Mouse (Mus musculus): ENCODE data around the gene Pgf. TPM values are rescaled to one million over a fixed set of nuclear protein-coding genes. Genes with fewer than 3 reads are reported as not detected.

The Pgf gene
- total RNA-seq (2021): 1 to 10 TPM; 2.4 to 6.2 TPM

DNA sequence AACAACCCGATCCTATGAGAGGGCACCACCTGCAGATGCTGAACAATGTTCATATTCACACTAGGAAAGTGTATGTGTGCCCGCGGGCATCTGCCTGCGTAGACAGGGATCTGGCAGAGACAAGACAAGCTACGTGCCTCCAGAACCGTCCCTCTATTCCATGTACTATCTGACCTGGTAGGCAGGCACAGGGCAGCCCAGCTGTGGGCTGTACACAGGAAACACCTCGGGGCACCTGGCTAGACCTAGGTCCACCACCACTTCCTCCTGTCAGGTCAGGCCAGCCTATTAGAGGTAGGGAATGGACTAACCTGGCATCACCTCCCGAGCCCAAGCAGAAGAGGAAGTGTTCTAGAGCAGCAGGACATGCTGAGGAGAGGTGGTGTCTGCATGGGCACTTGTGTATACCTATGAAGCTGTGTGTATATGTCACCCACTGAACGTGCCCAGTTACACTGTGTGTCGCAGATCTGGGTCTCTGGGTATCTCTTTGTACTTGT lies at the start of gene Pgf:
TSS of gene Pgf (minus strand) at position 51 of the 500 bp plus-strand sequence.
- intact Hi-C loops (cut with DNase I): no loop called here
- no peak for DNase-seq

DNA sequence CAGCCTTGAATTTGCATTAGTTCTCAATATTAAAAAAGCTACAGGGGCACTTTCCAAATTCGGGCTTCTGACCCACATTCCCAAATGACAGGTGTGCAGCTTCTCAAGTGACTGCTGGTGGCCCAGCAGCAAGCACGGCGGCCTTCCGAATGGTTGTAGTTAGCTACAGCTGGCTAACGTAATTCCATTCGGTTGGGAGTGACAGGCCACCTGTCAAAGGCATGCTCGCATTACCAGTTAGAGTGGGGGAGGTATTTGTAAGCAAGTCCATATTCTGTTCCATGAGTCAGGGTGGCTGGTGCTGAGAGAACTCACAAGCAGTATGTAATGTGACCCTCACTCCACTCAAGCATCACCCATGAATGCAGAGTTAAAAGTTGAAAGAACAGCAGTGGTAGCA lies 49.6 kb upstream of the Pgf start:
- intact Hi-C loops (cut with DNase I): loop anchor here (5.0 kb wide), 1 partner anchor 45 kb away; the partner anchor contains the start of gene Mlh3
- no peak for DNase-seq

DNA sequence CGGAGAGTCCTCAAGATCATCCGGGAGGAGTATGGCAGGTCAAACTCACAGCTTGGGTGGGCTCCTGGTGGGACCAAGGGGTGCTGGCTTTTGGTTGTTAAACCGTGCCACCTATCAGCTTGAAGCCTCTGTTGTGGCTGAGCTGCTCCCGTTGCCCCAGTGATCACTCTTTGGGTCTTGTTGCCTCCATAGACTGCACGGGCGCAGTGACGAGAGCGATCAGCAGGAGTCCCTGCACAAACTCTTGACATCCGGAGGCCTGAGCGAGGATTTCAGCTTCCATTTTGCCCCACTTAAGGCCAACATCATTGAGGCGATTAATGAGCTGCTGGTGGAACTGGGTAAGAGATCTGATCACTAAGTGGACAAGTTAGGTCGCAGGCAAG lies 42.3 kb upstream of the Pgf start:
- intact Hi-C loops (cut with DNase I): no loop called here
- peak in 1 of 2 experiments; percentile 28 for DNase-seq

DNA sequence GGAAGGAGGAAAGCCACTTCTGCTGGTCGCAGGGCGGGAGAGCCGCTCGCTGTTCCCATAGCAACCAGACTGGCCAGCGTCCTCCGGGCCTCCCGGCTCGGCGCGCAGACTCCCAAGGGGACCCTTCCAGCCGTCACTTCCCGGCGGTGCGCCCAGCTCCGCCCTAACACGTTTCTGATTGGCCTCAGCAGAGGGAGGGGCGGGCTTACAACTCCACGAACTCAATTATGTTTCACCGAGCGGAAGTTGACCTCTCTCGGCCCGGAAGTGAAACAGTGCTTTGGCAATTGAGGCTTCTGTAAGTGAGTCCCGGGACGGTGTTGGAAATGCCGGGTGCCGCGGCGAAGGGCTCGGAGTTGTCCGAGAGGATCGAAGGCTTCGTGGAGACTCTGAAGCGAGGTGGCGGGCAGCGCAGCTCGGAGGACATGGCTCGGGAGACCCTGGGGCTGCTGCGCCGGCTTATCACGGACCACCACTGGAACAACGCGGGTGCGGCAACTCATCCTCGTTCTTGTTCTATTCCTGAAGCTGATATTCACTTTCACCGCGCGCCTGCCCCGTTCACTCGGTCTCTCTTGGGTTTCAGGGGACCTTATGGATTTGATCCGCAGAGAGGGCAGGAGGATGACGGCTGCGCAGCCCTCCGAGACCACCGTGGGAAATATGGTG lies 41.8 kb upstream of the Pgf start, which contains the start of gene Eif2b2:
TSS of gene Eif2b2 (plus strand) at position 246 of the 669 bp plus-strand sequence.
- peak; percentile 100 for DNase-seq
- intact Hi-C loops (cut with DNase I): no loop called here

DNA sequence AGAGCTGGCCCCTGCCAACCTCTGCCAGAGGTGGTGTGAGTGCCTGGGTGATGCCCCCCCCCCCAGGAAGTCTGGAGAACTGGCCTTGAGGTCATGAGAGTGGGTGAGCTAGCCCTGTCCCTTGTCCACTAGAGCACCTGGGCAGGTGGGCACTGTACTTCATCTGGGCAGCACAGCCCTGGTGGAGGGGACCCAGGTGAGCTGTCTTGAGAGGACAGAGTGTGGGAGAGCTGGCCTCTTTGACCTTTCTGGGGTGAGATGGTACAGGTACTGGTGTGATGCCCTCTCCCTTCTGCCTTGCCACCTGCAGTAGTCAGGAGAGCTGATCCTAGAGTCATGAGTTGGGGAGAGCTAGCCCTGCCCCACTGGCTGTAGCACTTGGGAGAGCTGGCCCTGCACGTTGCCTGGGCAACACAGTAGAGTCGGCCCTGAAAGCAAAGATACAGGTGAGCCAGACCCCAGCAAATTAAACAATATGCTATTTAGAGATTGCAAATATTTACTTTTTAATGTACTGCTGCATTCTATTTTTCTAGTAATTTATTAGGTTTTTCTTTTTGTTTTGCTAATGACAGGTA lies 40.2 kb upstream of the Pgf start:
- intact Hi-C loops (cut with DNase I): no loop called here
- DNase-seq: no peak

DNA sequence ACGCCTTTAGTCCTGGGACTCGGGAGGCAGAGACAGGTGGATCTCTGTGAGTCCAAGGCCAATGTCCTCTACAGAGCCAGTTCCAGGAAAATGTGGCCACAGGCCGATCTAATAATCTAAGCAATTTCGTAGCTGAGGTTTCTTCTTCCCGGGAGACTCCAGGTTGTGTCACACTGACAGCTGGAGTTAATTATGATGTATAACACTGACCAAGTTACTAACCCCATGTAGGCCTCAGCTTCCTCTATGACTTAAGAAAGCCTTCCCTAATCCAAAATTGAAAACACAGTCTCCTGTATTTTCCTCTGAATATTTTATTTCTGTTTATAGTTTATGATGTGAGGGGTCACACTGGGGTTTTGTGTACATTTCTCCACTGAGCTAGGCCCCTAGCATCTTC lies 37.4 kb upstream of the Pgf start:
- intact Hi-C loops (cut with DNase I): loop anchor here (2.0 kb wide), 1 partner anchor 46 kb away; no protein-coding TSS in a partner anchor
- DNase-seq: no peak

DNA sequence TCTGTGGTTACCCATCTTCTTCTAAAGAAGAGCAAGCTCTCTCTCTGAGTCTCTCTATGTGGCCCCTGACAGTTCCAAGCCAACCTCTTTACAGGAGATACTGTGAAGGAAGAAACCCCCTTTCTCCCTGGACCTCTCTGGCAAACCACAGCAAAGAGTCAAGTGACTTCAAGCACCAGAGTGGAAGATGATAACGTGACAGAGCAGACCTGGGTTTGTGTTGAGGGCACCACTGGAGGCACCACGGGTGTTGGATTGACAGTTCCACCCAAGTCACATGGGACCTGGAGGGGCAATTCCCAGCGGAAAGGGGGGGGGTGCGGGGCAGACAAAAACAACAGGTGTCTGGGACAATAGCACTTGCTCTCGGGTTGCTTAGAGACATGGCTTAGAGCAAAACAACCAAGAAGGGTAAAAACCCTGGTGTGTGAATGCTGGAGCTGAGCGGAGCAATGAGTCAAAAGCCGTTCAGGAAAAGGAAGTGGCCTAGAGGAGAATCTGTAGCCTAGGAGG lies 31.2 kb upstream of the Pgf start:
- intact Hi-C loops (cut with DNase I): no loop called here
- DNase-seq: no peak

DNA sequence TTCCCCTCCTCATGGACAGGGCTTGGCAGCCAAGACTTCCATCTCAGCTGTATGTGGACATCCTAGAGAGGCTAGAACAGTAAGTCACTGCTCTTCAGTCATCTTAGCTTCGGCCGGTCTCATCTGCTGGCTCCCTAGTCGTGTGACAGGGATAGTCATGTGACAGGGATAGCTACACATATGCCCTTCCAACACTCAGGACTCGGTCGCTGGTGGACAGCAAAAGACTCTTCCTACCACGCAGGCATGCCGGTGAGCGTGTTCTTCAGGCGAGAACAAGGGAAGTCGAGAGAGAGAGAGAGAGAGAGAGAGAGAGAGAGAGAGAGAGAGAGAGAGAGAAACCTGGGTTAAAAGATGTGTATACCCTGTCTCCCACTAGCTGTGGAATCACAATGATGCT lies 27.8 kb upstream of the Pgf start:
- intact Hi-C loops (cut with DNase I): no loop called here
- no peak for DNase-seq

DNA sequence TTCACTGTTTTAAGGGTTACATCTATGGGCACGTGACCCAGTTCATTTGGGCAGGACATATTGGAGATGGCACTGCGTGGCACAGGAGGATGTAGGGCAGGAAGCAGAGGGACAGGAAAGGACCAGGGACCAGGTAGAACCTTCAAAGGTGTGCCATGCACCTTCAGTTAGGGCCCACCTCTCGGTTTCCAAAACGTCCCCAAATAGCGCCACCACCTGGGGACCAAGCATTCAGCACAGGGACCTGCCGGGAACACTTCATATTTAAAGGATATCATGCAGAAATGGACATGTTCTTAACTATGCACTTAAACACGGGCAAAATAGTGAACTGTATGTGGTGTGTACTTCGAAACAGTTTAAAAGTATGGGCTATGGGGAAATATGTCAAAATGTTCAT lies 26.5 kb upstream of the Pgf start:
- no peak for DNase-seq
- intact Hi-C loops (cut with DNase I): no loop called here

DNA sequence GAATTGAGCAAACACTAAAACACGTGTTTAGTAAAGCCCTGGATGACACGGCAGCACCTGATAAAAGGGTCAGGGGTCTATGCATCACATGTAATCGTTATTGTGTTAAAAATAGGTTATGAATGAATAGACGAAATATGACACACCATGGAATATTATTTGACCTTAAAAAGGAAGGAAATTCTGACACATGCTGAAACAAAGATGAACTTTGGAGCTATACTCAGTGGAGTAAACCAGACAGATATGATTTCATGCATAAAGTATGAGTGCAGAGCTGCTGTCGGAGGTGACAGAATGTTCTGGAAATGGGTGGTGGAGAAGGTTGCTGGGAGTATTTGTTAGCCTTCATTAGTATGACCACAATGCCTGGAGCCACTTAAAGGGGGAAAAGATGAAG lies 26.1 kb upstream of the Pgf start:
- intact Hi-C loops (cut with DNase I): no loop called here
- no peak for DNase-seq

DNA sequence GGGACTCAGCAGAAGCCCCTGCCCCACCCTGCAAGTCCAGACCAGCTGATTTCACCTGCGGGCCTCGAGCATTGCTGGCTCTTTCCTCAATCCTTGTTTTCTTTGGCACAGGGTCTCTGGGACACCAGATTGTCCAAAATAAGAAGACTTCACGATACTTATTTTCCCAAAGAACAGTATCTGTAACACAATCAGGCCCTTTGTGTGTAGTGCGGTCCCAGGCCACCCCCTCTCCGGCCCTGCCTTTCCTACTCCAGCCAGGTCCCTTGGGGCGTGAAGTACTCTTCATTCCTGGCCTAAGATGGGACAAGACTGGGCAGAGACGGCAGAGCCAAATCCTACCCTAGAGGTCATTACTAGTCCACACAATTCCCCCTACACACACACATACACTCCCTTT lies 24.6 kb upstream of the Pgf start:
- intact Hi-C loops (cut with DNase I): no loop called here
- DNase-seq: no peak

DNA sequence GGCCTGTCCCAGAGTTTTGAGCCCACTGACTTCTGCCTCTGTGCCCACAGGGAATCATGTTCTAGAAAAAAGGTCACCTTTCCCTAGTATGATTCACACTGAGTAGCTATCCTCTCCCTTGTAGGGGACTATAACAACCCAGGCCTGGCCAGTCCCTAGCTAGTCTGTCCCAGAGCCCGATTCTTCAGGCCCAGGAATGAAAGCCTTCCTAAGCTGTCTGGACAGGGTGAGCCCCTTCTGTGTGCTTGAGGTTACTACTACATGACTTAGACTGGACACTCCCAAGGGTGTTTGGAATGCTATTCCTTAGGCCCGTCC lies 24.2 kb upstream of the Pgf start:
- DNase-seq: no peak
- intact Hi-C loops (cut with DNase I): no loop called here

DNA sequence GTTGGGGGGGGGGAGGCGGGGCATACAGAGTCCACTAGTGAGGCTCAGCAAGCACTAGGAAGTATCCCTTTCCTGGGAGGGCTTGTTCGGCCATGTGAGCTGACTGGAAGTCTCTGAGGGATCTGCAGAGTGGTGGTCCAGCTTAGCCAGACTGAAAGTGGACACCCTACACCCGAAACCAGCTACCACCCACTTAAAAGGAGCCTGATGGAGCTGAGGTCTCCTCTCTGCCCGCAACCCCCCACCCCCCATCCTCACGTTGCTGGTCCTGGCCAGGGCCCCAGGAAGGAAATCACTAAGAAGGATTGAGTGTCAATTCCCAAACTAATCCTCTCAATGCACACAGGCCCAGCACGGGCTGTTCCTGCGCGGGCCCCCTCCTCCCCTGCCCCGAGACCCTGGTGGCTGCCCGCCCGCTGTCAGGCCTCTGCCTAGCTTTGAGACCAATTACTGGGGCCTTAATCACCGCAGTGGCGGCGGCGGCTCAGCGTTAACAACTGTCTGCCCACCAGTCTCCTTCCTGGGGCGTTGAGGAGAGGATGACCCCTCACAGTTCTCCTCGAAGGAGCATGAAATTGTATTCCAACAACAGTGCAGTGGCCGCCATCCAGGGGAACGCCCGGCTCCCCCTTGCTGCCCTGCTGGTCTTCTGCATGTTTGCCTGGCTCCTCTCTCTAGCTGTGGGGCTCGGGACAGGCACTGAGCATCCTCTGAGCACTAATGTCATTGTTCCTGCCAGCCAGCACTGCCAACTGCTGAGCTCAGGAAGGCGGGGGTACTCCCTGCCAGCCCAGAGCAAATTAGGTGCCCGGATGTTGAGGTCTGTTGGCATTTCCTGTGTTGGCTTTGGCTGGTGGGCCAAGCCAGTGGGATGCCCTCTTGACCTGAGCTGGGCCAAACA lies 23.6 kb upstream of the Pgf start:
- DNase-seq: no peak
- intact Hi-C loops (cut with DNase I): no loop called here

DNA sequence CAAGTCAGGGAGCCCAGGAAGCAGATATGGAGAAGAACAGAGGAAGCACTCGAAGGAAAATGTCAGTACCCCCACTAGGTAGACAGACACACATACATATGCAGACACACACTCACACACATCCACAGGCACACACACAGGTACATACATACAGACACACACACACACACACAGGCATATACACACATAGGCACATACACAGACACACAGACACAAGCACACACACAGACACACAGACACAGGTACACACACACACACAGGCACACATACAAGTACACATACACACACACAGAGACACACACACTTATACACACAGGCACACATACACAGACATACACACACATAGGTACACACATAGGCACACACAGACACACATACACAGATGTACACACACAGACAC lies 22.4 kb upstream of the Pgf start:
- no peak for DNase-seq
- intact Hi-C loops (cut with DNase I): no loop called here

DNA sequence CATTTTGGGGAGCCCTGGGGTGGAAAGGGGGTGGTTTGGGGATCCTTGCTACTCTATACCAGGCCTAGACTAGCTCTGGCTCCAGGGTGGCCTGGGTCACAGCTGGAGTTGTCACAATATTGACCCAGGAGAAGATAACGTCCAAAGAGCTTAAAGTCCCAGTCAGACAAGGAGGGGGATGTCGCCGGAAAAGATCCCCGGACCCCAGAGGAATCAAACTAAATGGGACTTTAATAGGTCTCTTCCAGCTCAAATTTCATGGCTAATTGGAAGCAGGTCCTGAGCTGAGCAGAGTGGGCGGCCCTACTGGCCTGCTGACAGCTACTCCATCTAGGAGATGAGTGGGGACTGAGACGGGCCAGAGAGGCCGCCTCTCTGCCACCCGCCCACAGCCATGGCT lies 20.3 kb upstream of the Pgf start:
- intact Hi-C loops (cut with DNase I): no loop called here
- DNase-seq: no peak

DNA sequence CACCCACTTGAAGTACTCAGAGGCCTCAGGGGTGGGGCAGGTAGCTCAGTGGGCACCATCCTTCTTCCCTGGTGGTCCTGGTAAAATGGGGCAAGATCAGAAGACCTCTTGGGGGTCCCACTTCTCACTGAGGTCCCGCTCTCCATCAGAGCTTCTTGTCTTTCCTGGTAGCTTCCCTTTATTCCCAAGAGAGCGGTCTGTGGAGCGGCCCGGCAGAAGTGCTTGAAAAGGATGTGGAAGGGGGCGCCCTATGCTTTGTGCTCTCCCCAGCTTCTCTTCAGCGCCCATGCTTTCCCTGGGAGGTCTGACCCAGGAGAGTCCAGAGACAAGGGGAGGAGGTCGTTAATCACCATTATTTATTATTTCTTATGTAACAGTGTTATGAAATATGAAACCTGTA lies 19.8 kb upstream of the Pgf start:
- DNase-seq: no peak
- intact Hi-C loops (cut with DNase I): no loop called here

DNA sequence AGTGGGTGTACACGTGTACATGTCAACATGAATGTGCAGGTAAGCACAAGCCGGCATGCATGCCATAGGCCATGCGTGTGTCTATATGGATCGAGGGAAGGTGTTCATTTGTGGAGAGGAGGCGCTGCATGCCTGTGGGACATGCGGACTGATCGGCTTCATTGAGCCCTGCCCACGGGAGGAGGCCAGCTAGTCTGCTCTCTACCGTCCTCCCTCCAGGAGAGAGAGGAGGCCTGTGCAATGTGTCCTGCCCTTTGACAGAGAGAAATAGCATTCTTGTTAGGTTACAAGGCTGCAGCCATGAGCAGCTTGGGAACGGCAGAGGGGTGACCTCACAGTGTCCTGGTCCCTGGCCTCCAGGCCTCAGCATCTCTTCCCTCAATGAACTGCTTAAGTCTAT lies 18.6 kb upstream of the Pgf start:
- intact Hi-C loops (cut with DNase I): no loop called here
- DNase-seq: no peak

DNA sequence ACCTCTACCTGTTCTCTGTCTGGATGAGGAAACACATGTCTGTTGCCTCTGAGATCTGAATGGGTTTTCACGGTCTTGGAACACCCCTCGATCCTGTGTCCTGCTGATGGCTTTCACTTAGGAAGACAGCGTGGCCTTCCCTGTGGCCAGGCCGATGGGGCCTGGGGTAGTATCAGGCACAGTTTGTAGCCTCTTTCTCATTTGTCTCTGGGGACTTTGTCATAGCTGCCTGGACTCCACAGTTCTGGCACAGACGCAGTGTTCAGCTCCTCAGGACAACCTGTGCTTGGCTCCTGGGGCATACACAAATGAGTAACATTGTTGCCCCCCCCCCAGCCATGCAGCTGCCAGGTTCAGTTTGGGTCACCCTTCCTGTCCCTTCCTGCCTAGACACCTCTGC lies 17.5 kb upstream of the Pgf start:
- intact Hi-C loops (cut with DNase I): no loop called here

DNA sequence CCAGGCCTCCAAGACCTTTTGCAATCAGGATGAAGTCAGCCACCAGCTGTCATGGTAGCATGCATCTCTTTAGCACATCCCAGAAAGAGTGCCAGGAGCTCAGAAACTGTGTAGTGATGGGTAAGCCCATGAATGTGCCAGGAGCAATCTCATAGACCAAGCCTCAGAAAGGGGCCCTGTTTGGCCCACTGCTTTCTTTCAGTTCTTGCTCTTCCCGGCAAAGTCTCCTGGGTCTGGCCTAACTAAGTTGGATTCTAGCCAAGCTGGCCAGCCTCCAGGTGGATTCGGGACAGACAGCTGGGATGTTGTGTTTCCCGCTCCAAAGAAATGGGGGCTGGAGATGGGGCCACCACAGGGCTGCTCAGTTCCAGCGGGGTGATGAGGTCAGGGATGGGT lies 17.0 kb upstream of the Pgf start:
- intact Hi-C loops (cut with DNase I): no loop called here
- peak; percentile 92 to 93 for DNase-seq

More for the DNA sequence above, 17.5 kb upstream of the Pgf start:
- no peak for DNase-seq

DNA sequence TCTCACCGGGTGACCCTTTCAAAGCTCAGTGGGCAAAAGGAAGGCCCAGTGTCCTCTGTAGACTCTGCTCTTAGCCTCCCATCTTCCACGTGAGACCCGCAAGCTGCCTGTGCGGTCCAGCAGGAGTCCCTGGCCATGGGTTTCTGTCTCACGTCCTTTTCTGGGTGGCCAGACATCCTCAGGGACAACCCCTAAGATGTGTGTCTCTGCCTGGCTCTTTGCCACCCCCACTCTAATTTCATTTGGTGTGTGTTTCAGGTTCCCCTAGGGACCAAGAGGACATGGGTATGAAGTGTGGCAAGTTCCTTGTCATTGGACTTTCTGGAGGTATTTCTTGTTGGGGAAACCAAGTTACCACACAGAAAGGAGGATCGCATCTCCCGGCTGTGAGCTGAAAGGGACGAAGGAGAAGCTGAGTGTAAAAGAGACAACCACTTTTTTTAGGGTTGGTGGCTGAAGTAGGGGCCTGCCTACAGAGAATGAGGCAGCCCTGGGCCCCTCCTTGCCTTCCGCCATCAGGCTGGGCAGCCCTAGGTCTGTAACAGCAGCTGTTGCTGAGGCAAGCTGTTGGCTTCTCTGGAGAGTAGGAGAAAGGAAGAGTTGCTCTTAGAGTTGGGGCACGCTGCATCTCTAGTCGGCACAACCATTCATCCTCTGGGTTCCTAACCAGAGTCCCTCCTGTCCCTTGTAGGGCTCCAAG lies 16.5 kb upstream of the Pgf start:
- intact Hi-C loops (cut with DNase I): no loop called here
- no peak for DNase-seq

DNA sequence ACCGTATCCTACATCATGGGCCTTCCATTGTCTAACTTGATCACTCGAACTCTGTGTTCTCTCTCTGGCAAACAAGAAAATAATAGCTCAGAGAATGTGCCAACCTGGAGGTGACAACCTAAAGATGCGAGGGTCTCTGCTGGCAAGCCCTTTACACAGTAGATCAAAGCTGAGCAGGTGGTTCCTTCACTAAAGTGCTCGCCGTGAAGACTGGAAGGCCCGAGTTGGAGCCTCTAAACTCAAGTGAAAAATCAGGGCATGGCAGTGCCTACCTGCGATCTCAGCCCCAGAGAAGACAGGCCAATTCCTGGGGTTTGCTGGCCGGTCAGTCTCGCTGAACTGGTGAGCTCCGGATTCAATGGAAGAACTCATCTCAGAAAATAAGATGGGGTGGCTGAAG lies 15.6 kb upstream of the Pgf start:
- no peak for DNase-seq

More for the DNA sequence above, 15.6 kb upstream of the Pgf start:
- intact Hi-C loops (cut with DNase I): no loop called here
